Mouse (Mus musculus) cerebellum, adult 11-12 months (tissue): ENCODE data around the gene Brpf1.

Experiments
- DNase-seq: peaks from one replicate; pipeline ENCODE4 v3.0.0; 2022

Brpf1 gene

GRCm38 (mm10) chr6:113362241-113362640, 55.3 kb downstream of the Brpf1 start:
- no peak for DNase-seq

- no peak for DNase-seq
Observed at GRCm38 (mm10) chr6:113364518-113365135, 57.7 kb downstream of the Brpf1 start.

GRCm38 (mm10) chr6:113366639-113367038, 59.7 kb downstream of the Brpf1 start:
- no peak for DNase-seq

- DNase-seq: no peak
Observed at GRCm38 (mm10) chr6:113367574-113367973, 60.6 kb downstream of the Brpf1 start.

GRCm38 (mm10) chr6:113368124-113368523, 61.2 kb downstream of the Brpf1 start:
- no peak for DNase-seq

GRCm38 (mm10) chr6:113368577-113368976, 61.6 kb downstream of the Brpf1 start:
- no peak for DNase-seq

GRCm38 (mm10) chr6:113370194-113370929, 63.4 kb downstream of the Brpf1 start:
- DNase-seq: no peak

GRCm38 (mm10) chr6:113373491-113373890, 66.6 kb downstream of the Brpf1 start:
- no peak for DNase-seq
